Mouse (Mus musculus): ENCODE results near the gene Dyrk1a.

DNA sequence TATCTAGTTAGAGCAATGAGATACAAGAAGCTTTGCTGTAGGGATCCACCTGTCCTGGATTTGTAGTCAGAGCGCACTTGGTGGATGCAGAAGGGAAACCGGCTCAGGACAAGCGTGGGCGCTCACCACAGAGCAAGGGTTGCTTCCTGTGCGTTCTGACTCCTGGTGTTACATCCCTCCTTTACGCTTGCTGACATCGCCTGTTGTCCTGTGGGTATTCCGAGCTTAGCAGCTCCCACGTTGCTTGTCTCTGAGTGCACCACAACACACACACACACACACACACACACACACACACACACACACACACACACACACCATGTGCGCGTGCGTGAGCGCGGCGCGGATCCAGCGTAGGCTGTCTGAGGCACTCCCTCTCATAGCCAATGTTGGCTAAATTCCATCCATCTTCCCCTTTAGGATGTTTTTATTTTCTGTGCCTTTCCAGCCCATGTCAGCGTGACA is 155.0 kb downstream of the Dyrk1a start:
- no peak for TF ChIP-seq POLR2A (IDR thresholded peaks at IDR 0.05; ENCODE audit: low read depth, low read length)
- no peak for TF ChIP-seq CTCF (conservative IDR thresholded peaks at IDR 0.05; ENCODE audit: insufficient read depth, insufficient read length, low read depth, low read length)

Measured in kidney, adult 2 months (tissue).